Mouse (Mus musculus) embryonic facial prominence, embryonic 11.5 days (tissue): ENCODE data around the gene Gm9767. TPM values are rescaled to one million over a fixed set of nuclear protein-coding genes. Genes with fewer than 3 reads are reported as not detected.

Source experiments
- polyA plus RNA-seq: library from polyadenylated mRNA; unstranded; fragments of >200 nt; fragmentation: Nextera tagmentation; extraction: Ambion mirVana; gene quantifications from 2 replicates; pipeline ENCODE4 v1.2.1, GENCODE M21; 2014

Gm9767 gene
- polyA plus RNA-seq, 1 experiment from 2014 or later = not detected

Other genes starting within 250 kb of the Gm9767 start
- gene Tmem200a, start 797 bp downstream of the Gm9767 start, polyA plus RNA-seq = 8.3 and 10.4 TPM in 2 replicates
- gene Samd3, start 151.5 kb downstream of the Gm9767 start, polyA plus RNA-seq = 0.15 and 1.7 TPM in 2 replicates